Mouse (Mus musculus): ENCODE measurements around the gene Papss2. TPM values are rescaled to one million over a fixed set of nuclear protein-coding genes. Genes with fewer than 3 reads are reported as not detected.

The Papss2 gene
- polyA plus RNA-seq, 1 experiment from 2014 or later = 29.6 TPM

DNA sequence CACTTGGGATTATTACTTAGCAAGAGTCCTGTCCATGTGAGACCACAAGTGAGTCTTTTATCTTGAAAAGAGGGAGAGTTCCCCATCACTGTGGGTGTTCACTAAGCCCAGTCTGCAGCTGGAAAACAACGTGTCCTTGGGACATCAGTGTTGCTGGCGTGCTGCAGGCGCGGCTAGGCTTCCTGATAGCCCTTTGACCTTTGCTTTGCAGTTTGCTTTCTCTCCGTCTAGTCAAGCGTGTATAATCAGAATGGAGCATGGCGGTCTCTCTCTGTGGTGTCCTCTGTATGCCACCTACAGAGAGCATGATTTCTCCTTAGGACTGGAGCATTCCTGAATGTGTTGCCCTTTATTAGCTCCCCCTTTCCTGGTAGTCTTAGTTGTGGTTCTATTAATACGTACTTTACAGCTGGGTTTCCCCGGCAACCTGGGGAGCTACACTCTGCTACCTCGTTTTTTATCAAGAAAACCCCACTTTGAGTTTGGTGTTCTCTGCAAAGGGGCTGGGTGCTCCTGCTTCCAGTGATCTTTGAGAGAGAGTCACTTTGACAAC, 52.5 kb downstream of the Papss2 start:
- peaks cover 5% of the 10 kb centered on the region; the same call in 1 of the 2 replicates for H3K9me3 ChIP-seq (ENCODE audit: low read length)
- no peak overlapping the region for H3K9ac ChIP-seq (replicated peaks)
- no peak overlapping the region for H3K4me3 ChIP-seq (ENCODE audit: low read depth, low read length)
- TF ChIP-seq EP300 (IDR thresholded peaks at IDR 0.05; ENCODE audit: low read depth) (no peak), CTCF (IDR thresholded peaks at IDR 0.05; ENCODE audit: low read depth) (no peak)
- peaks cover 4% of the 10 kb centered on the region; the same call in 1 of the 2 replicates for H3K4me1 ChIP-seq (ENCODE audit: insufficient read depth)
- DNase-seq (peak; percentile 46), ATAC-seq (peak; percentile 89)
- no peaks in the 10 kb centered on the region for H3K27me3 ChIP-seq (ENCODE audit: insufficient read depth, low read length)
- H3K4me2 ChIP-seq (ENCODE audit: low read depth, low read length) = no peak overlapping the region
- H3K36me3 ChIP-seq (replicated peaks; ENCODE audit: insufficient read depth, low read length) = peaks cover 9% of the 10 kb centered on the region
- WGBS (ENCODE audit: insufficient replicate concordance) = 51% methylated on average over 10 of the region's 10 CpGs
- peak overlapping the region; percentile 76 for H3K27ac ChIP-seq (ENCODE audit: low read depth)

DNA sequence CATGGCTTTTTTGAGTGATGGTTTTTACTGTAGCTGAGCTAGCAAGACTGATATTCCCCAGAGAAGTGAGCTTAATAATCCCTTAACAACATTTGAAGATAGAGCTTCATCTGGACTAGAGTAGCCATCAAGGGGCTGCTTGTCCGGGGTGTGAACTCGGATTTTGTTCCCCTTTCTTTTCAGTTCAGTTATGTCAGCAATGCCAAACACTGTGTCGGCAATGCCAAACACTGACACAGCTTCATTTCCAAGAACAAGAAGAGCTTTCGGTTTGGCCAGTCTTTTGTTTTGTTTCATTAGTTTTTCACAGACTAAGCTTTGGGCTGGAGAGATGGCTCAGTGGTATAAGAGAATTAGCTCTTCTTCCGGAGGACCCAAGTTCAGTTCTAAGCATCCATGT, 55.5 kb downstream of the Papss2 start:
- ATAC-seq (no peak), DNase-seq (no peak)
- Histone ChIP-seq H3K27me3 (ENCODE audit: insufficient read depth, low read length) (no peaks in the 10 kb centered on the region), H3K36me3 (replicated peaks; ENCODE audit: insufficient read depth, low read length) (no peaks in the 10 kb centered on the region), H3K4me1 (ENCODE audit: insufficient read depth) (peaks cover 4% of the 10 kb centered on the region; the same call in 1 of the 2 replicates), H3K4me2 (ENCODE audit: low read depth, low read length) (no peak overlapping the region), H3K9me3 (ENCODE audit: low read length) (no peaks in the 10 kb centered on the region), H3K9ac (replicated peaks) (no peak overlapping the region), H3K4me3 (ENCODE audit: low read depth, low read length) (no peak overlapping the region), H3K27ac (ENCODE audit: low read depth) (no peak overlapping the region)
- TF ChIP-seq EP300 (IDR thresholded peaks at IDR 0.05; ENCODE audit: low read depth) = no peak
- TF ChIP-seq CTCF (IDR thresholded peaks at IDR 0.05; ENCODE audit: low read depth) = no peak
- WGBS (ENCODE audit: insufficient replicate concordance) = 82% methylated on average over 5 of the region's 5 CpGs

DNA sequence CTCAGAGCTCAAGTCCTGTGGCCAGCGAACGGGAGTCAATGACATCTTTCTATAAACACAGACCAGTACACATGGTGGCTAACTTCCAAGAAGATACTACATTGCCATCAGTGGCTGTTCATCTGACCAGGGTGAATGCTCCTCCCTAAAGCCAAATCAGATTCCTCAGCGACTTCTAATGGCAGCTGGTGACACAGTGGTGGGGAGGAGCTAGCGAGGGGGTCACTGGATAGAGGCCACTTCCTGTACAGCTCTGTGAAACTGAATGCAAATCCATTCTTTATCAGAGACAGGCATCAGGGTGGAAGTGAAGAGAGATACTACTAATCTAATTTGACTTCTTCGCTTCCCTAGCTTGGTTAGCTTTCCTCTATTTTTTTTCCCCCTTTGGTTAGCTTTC, 57.5 kb downstream of the Papss2 start:
- H3K27me3 ChIP-seq (ENCODE audit: insufficient read depth, low read length) = no peaks in the 10 kb centered on the region
- H3K27ac ChIP-seq (ENCODE audit: low read depth) = peak overlapping the region; percentile 55
- DNase-seq (no peak), ATAC-seq (peak; percentile 83)
- TF ChIP-seq EP300 (IDR thresholded peaks at IDR 0.05; ENCODE audit: low read depth) (no peak), CTCF (IDR thresholded peaks at IDR 0.05; ENCODE audit: low read depth) (no peak)
- H3K4me2 ChIP-seq (ENCODE audit: low read depth, low read length) = no peak overlapping the region
- H3K36me3 ChIP-seq (replicated peaks; ENCODE audit: insufficient read depth, low read length) = peaks cover 2% of the 10 kb centered on the region; the same call in 1 of the 2 replicates
- WGBS (ENCODE audit: insufficient replicate concordance) = 58% methylated on average over 5 of the region's 5 CpGs
- H3K9me3 ChIP-seq (ENCODE audit: low read length) = no peaks in the 10 kb centered on the region
- no peak overlapping the region for H3K4me3 ChIP-seq (ENCODE audit: low read depth, low read length)
- H3K9ac ChIP-seq (replicated peaks) = no peak overlapping the region
- H3K4me1 ChIP-seq (ENCODE audit: insufficient read depth) = peaks cover 3% of the 10 kb centered on the region; the same call in 1 of the 2 replicates

DNA sequence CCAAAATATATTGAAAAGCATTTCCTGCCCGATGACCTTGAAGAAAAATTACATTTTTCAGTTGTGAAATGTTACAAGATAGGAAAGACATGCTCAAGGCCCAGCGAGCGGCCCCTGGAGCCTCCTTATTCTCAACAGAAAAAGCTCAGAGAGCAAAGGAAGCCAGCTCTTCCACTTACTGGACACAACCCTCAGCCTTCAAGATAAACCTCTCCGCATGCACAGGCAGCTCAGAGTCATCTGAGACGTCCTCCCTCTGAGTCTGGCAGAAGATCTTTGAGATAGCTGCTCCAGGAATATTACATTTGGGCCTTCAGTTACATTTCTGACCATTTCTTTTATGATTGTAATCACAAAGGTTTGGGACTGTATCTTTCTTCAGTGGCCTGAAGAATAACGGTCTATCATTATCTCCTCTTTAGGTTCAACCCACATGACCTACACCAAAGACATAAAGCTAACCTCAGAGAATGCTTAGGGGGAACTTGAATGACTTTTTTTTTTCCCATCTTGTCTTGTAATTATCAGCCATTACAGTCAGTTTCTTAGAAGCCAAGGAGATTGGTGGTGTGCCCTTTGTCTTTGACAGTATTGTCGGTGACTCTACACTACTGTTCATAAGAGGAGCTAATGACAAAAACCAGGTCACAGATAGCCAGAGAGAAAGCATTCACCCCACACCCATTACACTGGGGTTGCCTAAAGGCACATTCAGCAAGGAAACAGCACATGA, 58.2 kb downstream of the Papss2 start:
- no peaks in the 10 kb centered on the region for H3K9me3 ChIP-seq (ENCODE audit: low read length)
- ATAC-seq = no peak
- 59% methylated on average over 7 of the region's 7 CpGs for WGBS (ENCODE audit: insufficient replicate concordance)
- H3K9ac ChIP-seq (replicated peaks) = no peak overlapping the region
- no peaks in the 10 kb centered on the region for H3K27me3 ChIP-seq (ENCODE audit: insufficient read depth, low read length)
- peak overlapping the region; percentile 55 for H3K27ac ChIP-seq (ENCODE audit: low read depth)
- peaks cover 2% of the 10 kb centered on the region; the same call in 1 of the 2 replicates for H3K36me3 ChIP-seq (replicated peaks; ENCODE audit: insufficient read depth, low read length)
- H3K4me1 ChIP-seq (ENCODE audit: insufficient read depth) = no peaks in the 10 kb centered on the region
- H3K4me3 ChIP-seq (ENCODE audit: low read depth, low read length) = no peak overlapping the region
- H3K4me2 ChIP-seq (ENCODE audit: low read depth, low read length) = no peak overlapping the region
- TF ChIP-seq EP300 (IDR thresholded peaks at IDR 0.05; ENCODE audit: low read depth) (no peak), CTCF (IDR thresholded peaks at IDR 0.05; ENCODE audit: low read depth) (no peak)
- DNase-seq = no peak

DNA sequence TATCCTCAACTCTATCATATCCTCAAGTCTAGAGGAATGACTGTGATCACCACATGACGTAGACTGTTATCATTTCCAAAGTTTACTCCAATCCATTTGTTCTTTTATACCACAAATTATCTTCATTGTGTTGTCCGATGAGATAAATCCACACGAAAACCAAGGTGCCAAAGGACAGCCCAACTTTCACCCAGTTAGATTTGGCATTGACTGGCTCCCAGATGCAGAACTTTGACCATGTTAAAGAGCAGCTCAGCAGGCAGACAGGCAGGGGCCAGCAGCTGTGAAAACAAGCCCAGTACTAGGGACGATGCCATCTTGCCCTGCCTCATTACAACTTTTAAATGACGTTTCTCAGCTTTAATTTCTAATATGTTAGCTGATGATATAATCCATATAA, 63.8 kb downstream of the Papss2 start:
- H3K4me1 ChIP-seq (ENCODE audit: insufficient read depth) = 0 out of 2 replicates have a peak, but pooled peaks cover 3% of the 10 kb centered on the region
- WGBS (ENCODE audit: insufficient replicate concordance) = 53% methylated on average over 5 of the region's 5 CpGs
- H3K27me3 ChIP-seq (ENCODE audit: insufficient read depth, low read length) = no peaks in the 10 kb centered on the region
- peaks cover 6% of the 10 kb centered on the region; the same call in 1 of the 2 replicates for H3K36me3 ChIP-seq (replicated peaks; ENCODE audit: insufficient read depth, low read length)
- no peak overlapping the region for H3K9ac ChIP-seq (replicated peaks)
- ATAC-seq = peak; percentile 79
- no peak overlapping the region for H3K4me3 ChIP-seq (ENCODE audit: low read depth, low read length)
- H3K27ac ChIP-seq (ENCODE audit: low read depth) = peak overlapping the region; percentile 61
- H3K4me2 ChIP-seq (ENCODE audit: low read depth, low read length) = no peak overlapping the region
- no peak for DNase-seq
- TF ChIP-seq CTCF (IDR thresholded peaks at IDR 0.05; ENCODE audit: low read depth) = no peak
- TF ChIP-seq EP300 (IDR thresholded peaks at IDR 0.05; ENCODE audit: low read depth) = no peak
- no peaks in the 10 kb centered on the region for H3K9me3 ChIP-seq (ENCODE audit: low read length)

DNA sequence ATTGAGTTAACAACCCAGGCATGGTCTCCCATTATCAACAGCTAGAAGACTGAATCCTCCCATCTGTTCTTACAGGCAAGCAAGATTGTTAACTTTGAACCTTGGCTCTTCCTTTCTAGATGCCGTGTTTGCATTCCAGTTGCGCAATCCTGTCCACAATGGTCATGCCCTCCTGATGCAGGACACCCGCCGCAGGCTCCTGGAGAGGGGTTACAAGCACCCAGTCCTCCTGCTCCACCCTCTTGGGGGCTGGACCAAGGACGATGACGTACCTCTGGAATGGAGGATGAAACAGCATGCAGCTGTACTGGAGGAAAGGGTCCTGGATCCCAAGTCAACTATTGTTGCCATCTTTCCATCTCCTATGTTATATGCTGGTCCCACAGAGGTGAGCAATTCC, 67.3 kb downstream of the Papss2 start:
- Histone ChIP-seq H3K27me3 (ENCODE audit: insufficient read depth, low read length) (no peaks in the 10 kb centered on the region), H3K9me3 (ENCODE audit: low read length) (no peaks in the 10 kb centered on the region), H3K27ac (ENCODE audit: low read depth) (no peak overlapping the region), H3K4me2 (ENCODE audit: low read depth, low read length) (no peak overlapping the region), H3K36me3 (replicated peaks; ENCODE audit: insufficient read depth, low read length) (peaks cover 6% of the 10 kb centered on the region; the same call in 1 of the 2 replicates), H3K4me3 (ENCODE audit: low read depth, low read length) (no peak overlapping the region), H3K4me1 (ENCODE audit: insufficient read depth) (peaks cover 3% of the 10 kb centered on the region; the same call in 1 of the 2 replicates), H3K9ac (replicated peaks) (no peak overlapping the region)
- ATAC-seq (peak; percentile 71), DNase-seq (peak; percentile 51)
- 57% methylated on average over 6 of the region's 6 CpGs for WGBS (ENCODE audit: insufficient replicate concordance)
- TF ChIP-seq EP300 (IDR thresholded peaks at IDR 0.05; ENCODE audit: low read depth) = no peak
- TF ChIP-seq CTCF (IDR thresholded peaks at IDR 0.05; ENCODE audit: low read depth) = no peak
